Mouse (Mus musculus): ENCODE results near the gene Il4i1. TPM values are rescaled to one million over a fixed set of nuclear protein-coding genes. Genes with fewer than 3 reads are reported as not detected.

Il4i1 gene
- polyA plus RNA-seq, 1 experiment from 2014 or later, result 0.97 TPM

GRCm38 (mm10) chr7:44877833-44878232, 61.6 kb downstream of the Il4i1 start:
- no peaks in the 10 kb centered on the region for H3K9me3 ChIP-seq (ENCODE audit: control insufficient read depth, low read length)
- H3K4me1 ChIP-seq (ENCODE audit: control insufficient read depth, insufficient read depth, low read length), result no peaks in the 10 kb centered on the region
- no peaks in the 10 kb centered on the region for H3K27me3 ChIP-seq (ENCODE audit: control insufficient read depth, insufficient read depth, low read length)
- ATAC-seq (ENCODE audit: low FRiP score, low TSS enrichment) (no peak), DNase-seq (no peak)
- H3K27ac ChIP-seq (replicated peaks; ENCODE audit: low read depth, low read length), result no peak overlapping the region
- H3K36me3 ChIP-seq (ENCODE audit: control insufficient read depth, insufficient read depth, low read length), result peaks cover 74% of the 10 kb centered on the region
- no peak overlapping the region for H3K4me2 ChIP-seq (ENCODE audit: low read length)
- H3K9ac ChIP-seq (replicated peaks; ENCODE audit: low read length), result no peak overlapping the region
- WGBS, result 90% methylated on average over 14 of the region's 14 CpGs
- no peak overlapping the region for H3K4me3 ChIP-seq (replicated peaks; ENCODE audit: low read depth, low read length)

GRCm38 (mm10) chr7:44883036-44883435, 66.8 kb downstream of the Il4i1 start:
- H3K4me1 ChIP-seq (ENCODE audit: control insufficient read depth, insufficient read depth, low read length), result no peaks in the 10 kb centered on the region
- H3K36me3 ChIP-seq (ENCODE audit: control insufficient read depth, insufficient read depth, low read length), result peaks cover 88% of the 10 kb centered on the region
- H3K9me3 ChIP-seq (ENCODE audit: control insufficient read depth, low read length), result no peaks in the 10 kb centered on the region
- no peak overlapping the region for H3K9ac ChIP-seq (replicated peaks; ENCODE audit: low read length)
- H3K4me2 ChIP-seq (ENCODE audit: low read length), result no peak overlapping the region
- H3K4me3 ChIP-seq (replicated peaks; ENCODE audit: low read depth, low read length), result no peak overlapping the region
- DNase-seq, result no peak
- no peak for ATAC-seq (ENCODE audit: low FRiP score, low TSS enrichment)
- no peak overlapping the region for H3K27ac ChIP-seq (replicated peaks; ENCODE audit: low read depth, low read length)
- no peaks in the 10 kb centered on the region for H3K27me3 ChIP-seq (ENCODE audit: control insufficient read depth, insufficient read depth, low read length)
- 95% methylated on average over 3 of the region's 3 CpGs for WGBS

GRCm38 (mm10) chr7:44884637-44885036, 68.5 kb downstream of the Il4i1 start:
- 98% methylated on average over 5 of the region's 5 CpGs for WGBS
- H3K36me3 ChIP-seq (ENCODE audit: control insufficient read depth, insufficient read depth, low read length), result peaks cover 86% of the 10 kb centered on the region

GRCm38 (mm10) chr7:44886964-44887363, 70.8 kb downstream of the Il4i1 start:
- no peaks in the 10 kb centered on the region for H3K9me3 ChIP-seq (ENCODE audit: control insufficient read depth, low read length)
- WGBS, result 91% methylated on average over 7 of the region's 7 CpGs
- no peak overlapping the region for H3K27ac ChIP-seq (replicated peaks; ENCODE audit: low read depth, low read length)
- no peak for DNase-seq
- no peak overlapping the region for H3K9ac ChIP-seq (replicated peaks; ENCODE audit: low read length)
- H3K36me3 ChIP-seq (ENCODE audit: control insufficient read depth, insufficient read depth, low read length), result peaks cover 72% of the 10 kb centered on the region
- no peak for ATAC-seq (ENCODE audit: low FRiP score, low TSS enrichment)
- no peak overlapping the region for H3K4me3 ChIP-seq (replicated peaks; ENCODE audit: low read depth, low read length)
- no peaks in the 10 kb centered on the region for H3K27me3 ChIP-seq (ENCODE audit: control insufficient read depth, insufficient read depth, low read length)
- peaks cover 16% of the 10 kb centered on the region for H3K4me1 ChIP-seq (ENCODE audit: control insufficient read depth, insufficient read depth, low read length)
- H3K4me2 ChIP-seq (ENCODE audit: low read length), result no peak overlapping the region

More at GRCm38 (mm10) chr7:44884637-44885036, 68.5 kb downstream of the Il4i1 start:
- H3K27me3 ChIP-seq (ENCODE audit: control insufficient read depth, insufficient read depth, low read length), result no peaks in the 10 kb centered on the region
- ATAC-seq (ENCODE audit: low FRiP score, low TSS enrichment), result no peak
- no peak for DNase-seq
- H3K4me3 ChIP-seq (replicated peaks; ENCODE audit: low read depth, low read length), result no peak overlapping the region
- H3K9me3 ChIP-seq (ENCODE audit: control insufficient read depth, low read length), result no peaks in the 10 kb centered on the region
- H3K4me2 ChIP-seq (ENCODE audit: low read length), result no peak overlapping the region
- no peak overlapping the region for H3K9ac ChIP-seq (replicated peaks; ENCODE audit: low read length)
- H3K4me1 ChIP-seq (ENCODE audit: control insufficient read depth, insufficient read depth, low read length), result no peaks in the 10 kb centered on the region
- no peak overlapping the region for H3K27ac ChIP-seq (replicated peaks; ENCODE audit: low read depth, low read length)

GRCm38 (mm10) chr7:44888256-44889105, 72.3 kb downstream of the Il4i1 start:
- no peak overlapping the region for H3K9ac ChIP-seq (replicated peaks; ENCODE audit: low read length)
- ATAC-seq (ENCODE audit: low FRiP score, low TSS enrichment) (no peak), DNase-seq (no peak)
- H3K4me2 ChIP-seq (ENCODE audit: low read length), result no peak overlapping the region
- no peaks in the 10 kb centered on the region for H3K9me3 ChIP-seq (ENCODE audit: control insufficient read depth, low read length)
- 91% methylated on average over 13 of the region's 13 CpGs for WGBS
- H3K4me3 ChIP-seq (replicated peaks; ENCODE audit: low read depth, low read length), result no peak overlapping the region
- peaks cover 57% of the 10 kb centered on the region for H3K36me3 ChIP-seq (ENCODE audit: control insufficient read depth, insufficient read depth, low read length)
- no peaks in the 10 kb centered on the region for H3K27me3 ChIP-seq (ENCODE audit: control insufficient read depth, insufficient read depth, low read length)
- no peak overlapping the region for H3K27ac ChIP-seq (replicated peaks; ENCODE audit: low read depth, low read length)
- peaks cover 21% of the 10 kb centered on the region for H3K4me1 ChIP-seq (ENCODE audit: control insufficient read depth, insufficient read depth, low read length)

GRCm38 (mm10) chr7:44890180-44890579, 74.0 kb downstream of the Il4i1 start:
- Histone ChIP-seq H3K9me3 (ENCODE audit: control insufficient read depth, low read length) (no peaks in the 10 kb centered on the region), H3K4me3 (replicated peaks; ENCODE audit: low read depth, low read length) (peak overlapping the region; percentile 59; the same call in 1 of the 2 replicates), H3K9ac (replicated peaks; ENCODE audit: low read length) (peak overlapping the region; percentile 74; the same call in 1 of the 2 replicates), H3K4me1 (ENCODE audit: control insufficient read depth, insufficient read depth, low read length) (peaks cover 37% of the 10 kb centered on the region), H3K27ac (replicated peaks; ENCODE audit: low read depth, low read length) (no peak overlapping the region), H3K27me3 (ENCODE audit: control insufficient read depth, insufficient read depth, low read length) (no peaks in the 10 kb centered on the region), H3K36me3 (ENCODE audit: control insufficient read depth, insufficient read depth, low read length) (peaks cover 42% of the 10 kb centered on the region), H3K4me2 (ENCODE audit: low read length) (peak overlapping the region; percentile 95)
- DNase-seq (no peak), ATAC-seq (ENCODE audit: low FRiP score, low TSS enrichment) (no peak)
- WGBS, result 85% methylated on average over 6 of the region's 7 CpGs

MicroRNAs within 50 kb of the gene (microRNA counts, 519-probe panel; counts per million panel counts)
- not detected for microRNA mmu-miR-707

Small RNA genes within 50 kb of the gene (microRNA-seq; reads per million reads assigned to microRNA genes)
- gene Mir707, result not detected

Other genes with a start within 250 kb of the Il4i1 start
- 1.1 TPM in 1 of 2 replicates, not detected in the other for gene Napsa, start 244.0 kb upstream of the Il4i1 start, polyA plus RNA-seq (2014; fragmentation: Nextera tagmentation; extraction: Ambion mirVana)
- 5.2 and 7.5 TPM in 2 replicates for gene Kcnc3, start 225.7 kb upstream of the Il4i1 start, polyA plus RNA-seq (2014; fragmentation: Nextera tagmentation; extraction: Ambion mirVana)
- 2.5 and 2.7 TPM in 2 replicates for gene Myh14, start 145.5 kb upstream of the Il4i1 start, polyA plus RNA-seq (2014; fragmentation: Nextera tagmentation; extraction: Ambion mirVana)
- gene Izumo2, start 107.6 kb upstream of the Il4i1 start, polyA plus RNA-seq (2014; fragmentation: Nextera tagmentation; extraction: Ambion mirVana), result not detected in 2 replicates
- gene Vrk3, start 68.0 kb upstream of the Il4i1 start, polyA plus RNA-seq (2014; fragmentation: Nextera tagmentation; extraction: Ambion mirVana), result 22.6 and 26.8 TPM in 2 replicates
- 0.58 and 0.89 TPM in 2 replicates for gene Zfp473, start 65.3 kb upstream of the Il4i1 start, polyA plus RNA-seq (2014; fragmentation: Nextera tagmentation; extraction: Ambion mirVana)
- 29.1 and 35.2 TPM in 2 replicates for gene Nup62, start 299 bp upstream of the Il4i1 start, polyA plus RNA-seq (2014; fragmentation: Nextera tagmentation; extraction: Ambion mirVana)
- 2.2 and 2.8 TPM in 2 replicates for gene Atf5, start 271 bp downstream of the Il4i1 start, polyA plus RNA-seq (2014; fragmentation: Nextera tagmentation; extraction: Ambion mirVana)
- 61.9 and 63.7 TPM in 2 replicates for gene Akt1s1, start 32.6 kb downstream of the Il4i1 start, polyA plus RNA-seq (2014; fragmentation: Nextera tagmentation; extraction: Ambion mirVana)
- gene Tbc1d17, start 32.7 kb downstream of the Il4i1 start, polyA plus RNA-seq (2014; fragmentation: Nextera tagmentation; extraction: Ambion mirVana), result 107 and 122 TPM in 2 replicates
- gene Pnkp, start 40.8 kb downstream of the Il4i1 start, polyA plus RNA-seq (2014; fragmentation: Nextera tagmentation; extraction: Ambion mirVana), result 28.8 and 30.4 TPM in 2 replicates
- 480 and 508 TPM in 2 replicates for gene Ptov1, start 53.4 kb downstream of the Il4i1 start, polyA plus RNA-seq (2014; fragmentation: Nextera tagmentation; extraction: Ambion mirVana)
- gene Med25, start 76.3 kb downstream of the Il4i1 start, polyA plus RNA-seq (2014; fragmentation: Nextera tagmentation; extraction: Ambion mirVana), result 114 and 128 TPM in 2 replicates
- gene Fuz, start 79.7 kb downstream of the Il4i1 start, polyA plus RNA-seq (2014; fragmentation: Nextera tagmentation; extraction: Ambion mirVana), result 16.7 and 17.2 TPM in 2 replicates
- gene Ap2a1, start 113.1 kb downstream of the Il4i1 start, polyA plus RNA-seq (2014; fragmentation: Nextera tagmentation; extraction: Ambion mirVana), result 124 and 133 TPM in 2 replicates
- not detected in 2 replicates for gene Tsks, start 126.8 kb downstream of the Il4i1 start, polyA plus RNA-seq (2014; fragmentation: Nextera tagmentation; extraction: Ambion mirVana)
- gene Cpt1c, start 158.5 kb downstream of the Il4i1 start, polyA plus RNA-seq (2014; fragmentation: Nextera tagmentation; extraction: Ambion mirVana), result 50.1 and 52.3 TPM in 2 replicates
- gene Prmt1, start 170.2 kb downstream of the Il4i1 start, polyA plus RNA-seq (2014; fragmentation: Nextera tagmentation; extraction: Ambion mirVana), result 236 and 281 TPM in 2 replicates
- 46.7 and 54.0 TPM in 2 replicates for gene Irf3, start 181.3 kb downstream of the Il4i1 start, polyA plus RNA-seq (2014; fragmentation: Nextera tagmentation; extraction: Ambion mirVana)
- gene Bcl2l12, start 182.3 kb downstream of the Il4i1 start, polyA plus RNA-seq (2014; fragmentation: Nextera tagmentation; extraction: Ambion mirVana), result 11.8 and 15.4 TPM in 2 replicates
- 60.6 and 61.2 TPM in 2 replicates for gene Scaf1, start 200.0 kb downstream of the Il4i1 start, polyA plus RNA-seq (2014; fragmentation: Nextera tagmentation; extraction: Ambion mirVana)
- gene Rras, start 201.6 kb downstream of the Il4i1 start, polyA plus RNA-seq (2014; fragmentation: Nextera tagmentation; extraction: Ambion mirVana), result 9.7 and 13.2 TPM in 2 replicates
- 19.5 and 21.4 TPM in 2 replicates for gene Prr12, start 236.5 kb downstream of the Il4i1 start, polyA plus RNA-seq (2014; fragmentation: Nextera tagmentation; extraction: Ambion mirVana)
- 55.3 and 65.9 TPM in 2 replicates for gene Nosip, start 246.0 kb downstream of the Il4i1 start, polyA plus RNA-seq (2014; fragmentation: Nextera tagmentation; extraction: Ambion mirVana)
- gene Prrg2, start 246.3 kb downstream of the Il4i1 start, polyA plus RNA-seq (2014; fragmentation: Nextera tagmentation; extraction: Ambion mirVana), result 10.1 and 12.2 TPM in 2 replicates